Mouse (Mus musculus) R1 (cell line): ENCODE data around the gene Gm29797.
A peak's percentile ranks its signal among the peaks of the same experiment; 100 is the strongest.

Experiments
- DNase-seq: peaks from one replicate; pipeline ENCODE4 v3.0.0-alpha.2; 2018; ENCODE audit warnings: low read depth, low spot score

Gm29797 gene

GRCm38 (mm10) chr2:181671984-181672383 lies 15.2 kb downstream of the Gm29797 start:
- no peak for DNase-seq

DNA sequence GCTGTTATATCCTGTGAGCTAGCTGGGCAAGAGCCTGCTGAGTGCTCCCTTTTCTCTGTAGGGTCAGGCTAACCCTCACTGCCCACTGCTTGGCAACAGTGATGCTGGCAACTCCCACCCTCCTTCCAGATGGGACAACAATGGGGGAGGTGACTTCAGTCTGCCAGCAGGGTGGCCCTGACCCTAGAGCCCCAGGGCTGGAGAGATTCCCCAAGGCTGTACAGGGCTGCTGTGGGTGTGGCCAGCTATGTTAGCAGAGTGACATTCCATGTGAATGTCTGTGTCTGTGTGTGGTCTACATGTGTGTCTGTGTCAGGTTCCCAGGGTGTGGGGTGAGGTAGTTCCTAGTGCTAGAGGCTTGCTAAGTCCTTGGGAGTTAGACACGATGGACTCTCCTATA lies 16.7 kb downstream of the Gm29797 start:
- no peak for DNase-seq

GRCm38 (mm10) chr2:181674934-181675333 lies 18.1 kb downstream of the Gm29797 start:
- no peak for DNase-seq

DNA sequence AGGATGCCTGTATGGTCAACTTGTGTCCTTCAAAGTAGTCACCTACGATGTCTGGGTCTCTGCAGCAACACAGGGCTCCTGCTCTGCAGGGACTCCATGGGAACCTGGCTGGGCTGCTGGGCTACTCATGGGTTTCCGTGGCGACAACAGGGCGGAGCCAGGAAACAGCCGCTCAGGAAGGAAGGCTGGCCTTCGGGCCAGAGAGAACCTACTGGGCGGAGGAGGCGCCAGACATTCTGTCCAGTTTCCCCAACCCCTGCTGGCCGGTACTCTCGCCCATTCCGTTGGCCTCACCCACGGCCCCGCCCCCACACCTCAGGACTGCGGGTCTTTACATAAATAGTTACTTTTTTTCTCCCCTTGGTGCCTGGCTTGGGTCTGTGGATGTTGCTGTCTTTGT lies 18.6 kb downstream of the Gm29797 start:
- peak; percentile 54 for DNase-seq

DNA sequence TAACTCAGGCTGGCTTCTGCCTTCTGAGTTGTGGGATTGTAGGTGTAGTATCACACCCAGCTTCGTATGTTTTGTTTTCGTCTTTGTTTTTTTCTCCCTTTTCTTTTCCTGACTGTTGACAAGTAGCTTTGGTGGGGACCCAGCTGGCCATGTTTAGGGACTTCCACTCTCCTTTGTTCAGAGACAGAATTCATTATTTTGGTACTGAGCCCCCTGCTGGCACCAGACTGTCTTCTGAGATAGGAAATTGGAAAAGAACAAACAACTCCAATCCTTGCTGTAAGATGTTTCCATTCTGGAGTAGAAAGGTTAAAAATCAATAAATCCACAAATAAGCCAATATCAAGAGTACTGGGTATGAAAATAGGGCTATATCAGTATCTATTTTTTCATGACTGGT lies 19.6 kb downstream of the Gm29797 start:
- no peak for DNase-seq

DNA sequence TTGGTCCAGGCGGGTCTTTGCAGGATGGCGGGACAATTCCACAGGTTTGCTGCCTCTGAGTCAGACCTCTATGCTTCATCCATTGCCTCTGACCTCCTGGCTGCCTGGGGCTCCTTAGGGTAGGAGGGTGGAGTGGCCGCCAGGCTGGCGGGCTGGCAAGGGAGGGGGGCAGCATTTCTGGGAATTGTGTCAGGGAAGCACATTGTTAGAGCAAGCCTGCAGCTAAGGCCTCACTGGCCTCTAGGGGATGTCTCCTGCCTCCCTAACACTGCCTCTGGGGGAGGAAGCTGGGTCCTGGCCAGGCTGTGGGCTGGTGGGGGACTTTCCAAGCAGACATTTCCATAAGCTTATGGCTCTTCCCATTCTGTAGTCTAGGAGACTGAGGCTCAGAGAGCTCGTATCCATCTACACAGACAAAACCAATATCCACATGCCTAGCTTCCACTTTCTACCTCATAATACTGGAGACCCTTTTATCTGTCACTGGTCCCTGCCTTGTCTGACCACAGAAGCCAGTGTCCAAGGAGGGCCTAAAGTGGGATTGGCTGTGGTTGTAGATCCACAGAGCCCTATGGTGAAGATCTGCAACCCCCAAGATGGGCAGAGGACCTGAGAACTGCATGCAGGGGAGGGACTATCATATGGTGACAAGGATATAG lies 20.4 kb downstream of the Gm29797 start:
- no peak for DNase-seq

- no peak for DNase-seq
Measured at GRCm38 (mm10) chr2:181677755-181678098, 20.9 kb downstream of the Gm29797 start.

GRCm38 (mm10) chr2:181678780-181679179 lies 21.9 kb downstream of the Gm29797 start:
- peak; percentile 91 for DNase-seq

GRCm38 (mm10) chr2:181679951-181680715 lies 23.3 kb downstream of the Gm29797 start, which contains the start of gene Tcea2:
Gene Tcea2, plus strand, starts transcription at chr2:181680310.
- peak; percentile 76 for DNase-seq

DNA sequence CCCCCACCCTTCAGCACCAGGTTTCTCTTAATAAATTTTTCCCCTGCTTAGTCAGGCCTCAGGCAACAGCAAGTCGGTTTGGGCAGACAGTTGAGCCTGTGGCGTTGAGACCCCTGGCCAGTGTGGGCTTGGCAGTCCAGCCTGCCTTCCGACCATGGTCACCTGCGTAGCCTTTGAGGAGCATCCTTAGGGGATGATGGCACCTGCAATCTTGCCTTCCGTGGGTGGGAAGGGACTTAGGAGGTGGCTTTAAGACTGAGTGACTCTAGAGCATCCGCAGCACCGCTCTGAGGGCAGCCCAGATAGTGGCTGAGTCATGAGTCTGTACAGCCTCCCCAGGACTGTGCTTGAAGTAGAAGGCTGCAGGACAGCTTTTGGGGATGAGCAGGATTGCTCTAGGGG lies 23.9 kb downstream of the Gm29797 start:
- DNase-seq, result no peak

DNA sequence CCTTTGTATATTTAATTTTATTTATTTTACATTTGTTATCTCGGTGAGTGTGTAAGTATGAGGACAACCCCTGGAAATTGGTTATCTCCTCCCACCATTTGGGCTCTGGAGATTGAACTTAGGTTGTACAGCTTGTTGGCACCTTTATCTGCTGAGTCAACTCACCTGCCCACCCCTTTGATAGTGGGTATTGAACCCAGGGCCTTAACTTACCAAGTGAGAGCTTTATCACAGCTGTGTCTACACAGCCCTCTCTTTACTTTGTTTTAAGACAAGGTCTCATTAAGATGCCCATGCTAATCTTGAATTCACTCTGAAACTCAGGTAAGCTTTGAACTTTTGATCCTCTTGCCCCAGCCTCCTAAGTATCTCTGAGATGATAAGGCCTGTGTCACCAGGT lies 25.1 kb downstream of the Gm29797 start:
- DNase-seq, result no peak

GRCm38 (mm10) chr2:181683381-181683780 lies 26.5 kb downstream of the Gm29797 start:
- no peak for DNase-seq

DNA sequence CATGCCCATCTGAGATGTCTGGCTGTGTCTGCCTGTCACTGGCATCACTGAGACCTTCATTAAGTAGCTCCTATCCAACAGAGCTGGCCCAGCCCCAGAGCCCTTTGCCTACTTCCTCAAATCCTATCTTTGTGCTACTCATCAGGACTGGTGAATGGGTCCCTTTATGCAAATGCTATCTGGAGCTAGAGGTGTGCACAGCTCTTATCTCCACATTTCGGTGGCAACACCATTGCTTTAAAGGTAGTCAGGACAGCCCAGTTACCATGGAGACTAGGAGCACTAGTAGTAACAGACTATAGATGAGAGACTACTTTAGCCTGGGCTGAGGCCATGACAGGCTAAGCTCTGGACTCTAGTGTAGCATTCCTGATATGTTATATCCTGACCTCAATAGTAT lies 27.9 kb downstream of the Gm29797 start:
- DNase-seq, result no peak

DNA sequence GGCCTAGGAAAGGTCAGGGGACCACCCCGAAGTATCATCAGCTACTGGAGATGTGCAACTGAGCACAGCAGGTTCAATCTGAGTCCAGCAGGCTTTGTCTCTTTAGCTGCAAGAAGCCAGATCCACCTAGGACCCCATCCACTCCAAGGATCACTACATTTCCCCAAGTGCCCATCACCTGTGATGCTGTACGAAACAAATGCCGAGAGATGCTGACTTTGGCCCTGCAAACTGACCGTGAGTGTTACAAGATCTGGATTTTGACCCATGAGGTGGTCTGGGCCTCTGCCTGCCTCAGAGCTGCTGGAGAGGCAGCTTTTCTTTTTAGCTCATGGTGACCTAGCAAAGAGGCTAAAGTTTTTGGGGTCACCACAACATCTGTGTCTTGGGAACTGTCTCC lies 28.9 kb downstream of the Gm29797 start:
- DNase-seq, result no peak

DNA sequence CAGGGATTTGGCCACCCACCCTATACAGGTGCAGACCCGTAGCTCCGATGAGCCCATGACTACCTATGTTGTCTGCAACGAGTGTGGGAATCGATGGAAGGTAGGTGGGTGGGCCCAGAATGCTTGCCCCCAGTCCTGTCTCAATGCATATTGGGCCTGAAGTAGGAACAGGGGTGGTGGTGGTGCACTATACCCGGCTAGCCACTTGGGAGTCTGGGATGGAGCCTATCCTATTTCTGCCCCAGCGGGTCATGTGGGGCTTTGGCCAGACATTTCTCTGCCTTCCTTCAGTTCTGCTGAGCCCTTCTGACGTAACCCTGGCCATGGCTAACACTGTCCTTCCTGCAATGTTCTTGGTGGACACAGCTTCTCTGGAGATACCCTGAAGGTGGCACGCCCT lies 30.8 kb downstream of the Gm29797 start:
- no peak for DNase-seq

GRCm38 (mm10) chr2:181689466-181690160 lies 32.8 kb downstream of the Gm29797 start:
- no peak for DNase-seq

DNA sequence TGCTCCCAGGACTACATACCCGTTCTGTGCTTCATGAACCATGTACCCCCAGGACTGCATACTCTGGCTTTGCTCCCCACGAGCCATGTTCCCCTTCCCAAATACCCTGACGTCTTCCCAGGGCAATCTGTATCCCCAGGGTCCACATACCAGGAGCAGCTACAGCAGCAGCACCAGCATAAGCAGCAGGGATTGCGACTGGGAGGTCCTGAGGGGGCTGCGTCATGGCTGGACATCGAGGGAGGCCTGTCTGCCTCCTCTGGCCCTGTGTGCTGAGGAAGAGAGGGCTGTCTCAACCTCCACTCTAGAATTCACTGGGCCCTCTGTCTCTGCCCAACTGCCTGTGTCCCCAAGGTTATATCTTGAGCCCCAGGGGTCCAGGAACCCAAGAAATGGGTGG lies 34.2 kb downstream of the Gm29797 start:
- no peak for DNase-seq

DNA sequence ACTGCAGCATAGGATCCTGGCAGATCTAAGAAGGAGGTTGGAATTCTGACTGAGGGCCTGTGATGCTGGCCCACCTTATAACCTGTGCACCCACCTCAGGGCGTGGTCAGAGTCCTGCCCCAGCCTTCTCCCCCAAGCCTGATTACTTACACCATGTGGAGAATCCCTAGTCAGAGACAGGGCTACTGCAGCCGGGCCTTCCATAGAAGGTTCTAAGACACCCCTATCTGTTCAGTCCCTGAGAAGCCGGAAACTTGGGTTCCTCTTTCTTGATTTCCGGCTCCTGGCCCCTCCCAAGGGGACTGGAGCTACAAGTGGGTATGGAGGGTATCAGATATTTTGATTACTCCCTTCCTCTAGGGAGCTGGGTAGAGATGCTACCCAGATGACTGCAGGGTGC lies 34.7 kb downstream of the Gm29797 start:
- DNase-seq, result no peak

DNA sequence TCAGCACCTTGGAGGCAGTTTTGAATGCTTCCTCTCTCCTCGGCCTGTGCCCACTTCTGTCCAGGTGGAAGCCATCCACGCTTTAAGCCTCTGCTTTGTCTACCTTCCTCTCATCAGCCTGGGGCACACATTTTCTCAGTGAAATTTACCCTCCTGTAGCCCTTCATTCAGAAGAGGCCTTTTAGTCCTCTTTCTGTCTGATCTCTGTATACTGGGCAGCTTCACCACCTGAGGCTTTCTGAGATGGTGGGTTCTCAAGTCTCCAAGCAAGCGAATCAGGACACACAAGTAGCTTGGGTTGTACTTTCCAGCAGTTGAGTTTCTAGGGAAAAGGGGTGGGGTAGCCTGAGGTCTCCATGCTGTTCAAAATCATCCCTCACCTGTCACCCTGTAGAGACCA lies 35.5 kb downstream of the Gm29797 start:
- no peak for DNase-seq

DNA sequence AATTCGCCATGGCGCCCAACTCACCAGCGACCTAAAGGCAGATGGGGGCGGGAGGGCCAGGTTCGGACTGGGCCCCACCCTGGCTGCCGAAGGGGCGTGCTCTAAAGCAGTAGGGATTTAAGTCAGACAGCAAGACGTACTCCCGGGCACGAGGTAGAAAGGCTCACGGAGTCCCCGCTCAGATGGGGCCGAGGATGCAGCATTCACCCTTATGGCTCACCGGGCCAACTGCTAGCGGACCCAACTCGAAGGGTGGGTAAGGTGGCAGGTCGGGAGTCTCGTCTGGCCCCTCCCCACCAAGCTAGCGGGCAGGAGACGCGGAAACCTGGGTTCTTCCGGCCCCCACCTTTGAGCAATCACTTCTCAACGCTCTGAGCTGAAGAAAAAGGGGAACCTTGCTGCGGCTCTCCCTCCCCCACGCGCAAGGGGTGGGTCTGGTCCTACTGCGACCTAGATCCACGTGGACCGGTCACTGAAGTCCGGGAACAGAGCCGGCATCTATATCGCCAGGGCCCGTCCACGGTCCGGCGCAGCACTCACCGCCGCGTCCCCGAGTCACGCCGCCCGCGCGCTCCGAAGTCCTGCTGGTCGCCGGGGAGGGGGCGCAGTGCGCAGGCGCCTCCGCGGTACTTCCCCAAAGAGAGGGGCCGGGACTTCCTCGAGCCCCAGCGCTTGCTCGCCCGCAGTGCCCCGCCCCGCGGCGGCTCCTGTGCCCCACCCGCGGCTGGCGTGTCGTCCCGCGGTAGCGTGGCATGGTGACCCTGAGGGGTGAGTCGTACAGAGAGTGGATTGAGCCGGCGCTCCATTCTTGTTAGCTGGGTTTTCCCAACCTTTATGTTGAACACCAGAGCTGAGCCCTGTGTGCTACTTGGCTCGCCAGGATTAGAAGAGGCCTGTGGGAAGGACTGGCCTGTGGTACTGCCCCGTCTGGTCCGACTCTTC lies 36.8 kb downstream of the Gm29797 start, which contains the start of gene Rgs19:
Rgs19 (minus strand) TSS at position 639 of the 942 bp plus-strand sequence.
- peak; percentile 80 for DNase-seq

DNA sequence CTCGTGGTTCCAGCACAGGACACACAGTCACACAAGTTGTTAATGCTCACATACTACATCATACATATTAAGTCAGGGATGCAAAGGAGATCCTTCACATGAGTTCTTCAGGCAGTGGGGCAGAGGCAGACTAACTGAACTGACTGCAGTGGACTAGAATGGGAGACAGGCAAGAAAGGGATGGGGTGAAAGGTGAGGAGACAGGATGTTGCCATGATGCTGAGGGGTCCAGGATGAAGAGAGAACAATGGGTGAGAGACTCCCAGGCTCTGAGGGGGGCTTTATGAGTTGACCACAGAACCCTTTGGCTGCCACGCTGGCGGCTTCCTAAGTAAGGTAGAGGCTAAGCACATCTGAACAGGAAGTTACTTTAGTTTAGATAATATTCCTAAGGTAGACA lies 37.7 kb downstream of the Gm29797 start:
- no peak for DNase-seq

GRCm38 (mm10) chr2:181695776-181696175 lies 38.9 kb downstream of the Gm29797 start:
- no peak for DNase-seq
